ENCODE assay signal across 9 mouse cellular contexts in genomic region chr4:150136693-150137092, GRCm38 (mm10). TPM values are rescaled to one million over a fixed set of nuclear protein-coding genes. Genes with fewer than 3 reads are reported as not detected.
DNase-seq lines count a peak whose midpoint lies in the region; ATAC-seq and TF ChIP-seq lines count a peak whose summit lies in the region.
"Had no signal": no experiment of that assay in that cellular context is flagged by ENCODE, and none has a peak within 500 bp of the region (broad histone marks: within the 10 kb centered on the region; RNA-seq: fewer than 3 reads in every experiment).

No protein-coding gene starts in this region.

- peak; percentile 68 for ATAC-seq in granulocyte monocyte progenitor cell, adult 5-6 weeks (replicated peaks; ENCODE audit: poor library complexity, severe bottlenecking)
- ATAC-seq in neutrophil, adult 5-6 weeks (ENCODE audit: extremely low read depth, insufficient number of reproducible peaks, low FRiP score, poor library complexity, severe bottlenecking) = peak; percentile 52; the same call in 1 of the 2 replicates

- peak; percentile 92 for TF ChIP-seq CTCF in thymus, adult 2 months (IDR thresholded peaks at IDR 0.05; ENCODE audit: borderline replicate concordance, control insufficient read depth, extremely low read depth, insufficient read depth, low read length, poor library complexity)

- H3K36me3 ChIP-seq in thymus, adult 2 months (ENCODE audit: control insufficient read depth, insufficient read depth, low read length) = no peaks in the 10 kb centered on the region
- H3K36me3 ChIP-seq: embryonic facial prominence, embryonic 13.5 days had no signal

- no peak for TF ChIP-seq POLR2A in thymus, adult 2 months (IDR thresholded peaks at IDR 0.05; ENCODE audit: control insufficient read depth, extremely low read depth, insufficient read depth, low read length, poor library complexity)

- peak; percentile 79 for DNase-seq in 416B (ENCODE audit: low read depth)
- peak; percentile 80 to 86 for DNase-seq in adrenal gland, adult 18-20 months (ENCODE audit: low spot score in 2 of 2)
- DNase-seq in embryo, embryonic 10.5 days (ENCODE audit: low spot score) = peak; percentile 83
- DNase-seq in kidney, postnatal 10 days = peak; percentile 86
- peak; percentile 46 to 53 for DNase-seq in lung, adult 18-20 months
- DNase-seq in thymus, adult 2 months = peak; percentile 71

- no peaks in the 10 kb centered on the region for H3K27me3 ChIP-seq in thymus, adult 2 months (ENCODE audit: control insufficient read depth, insufficient read depth, low read length)
- H3K27me3 ChIP-seq: embryonic facial prominence, embryonic 13.5 days had no signal

- H3K4me1 ChIP-seq in thymus, adult 2 months (replicated peaks; ENCODE audit: control insufficient read depth, insufficient read depth, low read length) = 0 out of 2 replicates have a peak, but pooled peaks cover 3% of the 10 kb centered on the region

- no peak overlapping the region for H3K27ac ChIP-seq in thymus, adult 2 months (ENCODE audit: control insufficient read depth, insufficient read depth, low read length)
- H3K27ac ChIP-seq: embryonic facial prominence, embryonic 13.5 days had no signal

- WGBS in thymus, adult 2 months = 10% methylated on average over 10 of the region's 10 CpGs

- H3K4me3 ChIP-seq in thymus, adult 2 months (ENCODE audit: control insufficient read depth, insufficient read depth, low read length) = no peak overlapping the region
- H3K4me3 ChIP-seq: embryonic facial prominence, embryonic 13.5 days had no signal

RNA-seq across cellular contexts. Expression of gene Slc2a7, which starts 12.1 kb away (rescaled TPM):
- total RNA-seq in adrenal gland, adult 18-20 months (2021) = not detected
- total RNA-seq in granulocyte monocyte progenitor cell, adult 5-6 weeks (2014; fragmentation: Nextera tagmentation) = not detected in 2 replicates
- total RNA-seq in granulocyte monocyte progenitor cell, adult 5-6 weeks (2017) = not detected in 2 replicates
- not detected in 2 replicates for total RNA-seq in neutrophil, adult 5-6 weeks (2017)
- polyA plus RNA-seq in thymus, adult 2 months (2012; rRNA removed) = 0.05 TPM in 1 of 2 replicates, not detected in the other
- polyA plus RNA-seq: embryonic facial prominence, embryonic 13.5 days had no signal

RNA-seq across cellular contexts. Expression of gene Slc2a5, which starts 17.6 kb away (rescaled TPM):
- 10 to 100 TPM in 1 of 2 experiments, 1 to 10 TPM in 1; 5.9 to 30.2 TPM for total RNA-seq in adrenal gland, adult 18-20 months (2021)
- total RNA-seq in granulocyte monocyte progenitor cell, adult 5-6 weeks (2014; fragmentation: Nextera tagmentation) = not detected in 2 replicates
- total RNA-seq in granulocyte monocyte progenitor cell, adult 5-6 weeks (2017) = not detected in 2 replicates
- not detected in 2 replicates for total RNA-seq in neutrophil, adult 5-6 weeks (2017)
- polyA plus RNA-seq in thymus, adult 2 months (2012; rRNA removed) = 1.2 and 2.1 TPM in 2 replicates

RNA-seq across cellular contexts. Expression of gene Gpr157, which starts 49.5 kb away (rescaled TPM):
- 1 to 10 TPM; 1.1 to 1.6 TPM for total RNA-seq in adrenal gland, adult 18-20 months (2021)
- 0.62 and 0.94 TPM in 2 replicates for total RNA-seq in granulocyte monocyte progenitor cell, adult 5-6 weeks (2014; fragmentation: Nextera tagmentation)
- total RNA-seq in granulocyte monocyte progenitor cell, adult 5-6 weeks (2017) = 1.6 and 2.6 TPM in 2 replicates
- total RNA-seq in neutrophil, adult 5-6 weeks (2017) = 0.47 and 0.61 TPM in 2 replicates
- polyA plus RNA-seq in thymus, adult 2 months (2012; rRNA removed) = 7.4 TPM in 2 replicates
